Mouse (Mus musculus) liver, postnatal 0 days (tissue): Measurements from ENCODE around the gene Ubash3a.

Source experiments
- CTCF ChIP-seq: sonication (generic); IDR thresholded peaks from 2 replicates; pipeline ENCODE4 v1.5.1; 2016; ENCODE audit warnings: antibody characterized with exemption, low read depth
- EP300 ChIP-seq: IDR thresholded peaks from 2 replicates; pipeline ENCODE4 v1.6.1; 2016; ENCODE audit warnings: antibody characterized with exemption, low read depth, mild to moderate bottlenecking

GRCm38 (mm10) chr17:31267603-31268002 is 59.9 kb downstream of the Ubash3a start:
- TF ChIP-seq CTCF (no peak), EP300 (no peak)
